Mouse (Mus musculus): ENCODE data around the gene Sh3gl1.

- no peak for TF ChIP-seq CTCF (conservative IDR thresholded peaks at IDR 0.05; ENCODE audit: low read length)
- no peak for TF ChIP-seq NANOG (IDR thresholded peaks at IDR 0.05; ENCODE audit: borderline replicate concordance, low read length)
These were observed 4.2 kb downstream of the Sh3gl1 start for GRCm38 (mm10) chr17:56032127-56032733.
